Mouse (Mus musculus) olfactory bulb, adult 2 months (tissue): ENCODE data around the gene Cep295.
"Not testable (repeated sequence)": the region's sequence is repeated elsewhere in the genome, so short reads cannot be mapped to it uniquely, and the experiment has no call there.

Source experiments
- CTCF ChIP-seq: fragments of 200-500 bp; IDR thresholded peaks from 2 replicates; pipeline ENCODE4 v1.5.1; 2012; ENCODE audit warnings: low read depth, mild to moderate bottlenecking, low read length, moderate library complexity; ENCODE audit not compliant: insufficient read depth
- POLR2A ChIP-seq: fragments of 200-500 bp; IDR thresholded peaks from 2 replicates; pipeline ENCODE4 v1.6.1; 2012; ENCODE audit warnings: mild to moderate bottlenecking, low read depth, low read length, moderate library complexity; ENCODE audit not compliant: insufficient read depth

DNA sequence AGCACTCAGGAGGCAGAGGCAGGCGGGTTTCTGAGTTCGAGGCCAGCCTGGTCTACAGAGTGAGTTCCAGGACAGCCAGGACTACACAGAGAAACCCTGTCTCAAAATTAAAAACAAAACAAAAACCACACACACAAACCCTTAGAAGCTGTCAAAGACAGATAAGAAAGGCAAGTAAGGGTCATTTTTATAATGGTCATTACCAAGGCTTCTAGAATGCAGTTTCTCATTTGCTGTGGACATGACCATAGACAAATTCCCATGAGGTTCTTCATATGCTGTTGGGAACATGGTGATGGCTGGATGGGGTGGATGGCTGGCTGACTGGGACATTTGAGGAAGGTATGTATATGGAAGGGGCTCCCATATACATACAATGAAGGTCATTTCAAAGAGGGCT lies 41.3 kb downstream of the Cep295 start:
- not testable (repeated sequence) for TF ChIP-seq POLR2A, CTCF
